Mouse (Mus musculus): Measurements from ENCODE around the gene Dact1. TPM values are rescaled to one million over a fixed set of nuclear protein-coding genes. Genes with fewer than 3 reads are reported as not detected.

The Dact1 gene
- polyA plus RNA-seq, 1 experiment from 2014 or later: 34.7 TPM

- Histone ChIP-seq H3K4me2 (peak overlapping the region; percentile 47), H3K27me3 (no peaks in the 10 kb centered on the region), H3K4me1 (peaks cover 38% of the 10 kb centered on the region), H3K27ac (no peak overlapping the region), H3K4me3 (peak overlapping the region; percentile 21), H3K36me3 (no peaks in the 10 kb centered on the region), H3K9ac (no peak overlapping the region), H3K9me3 (no peaks in the 10 kb centered on the region)
- 20% methylated on average over 22 of the region's 22 CpGs for whole genome bisulfite sequencing
- no peak for ATAC-seq (ENCODE audit: insufficient number of reproducible peaks, insufficient read depth, low FRiP score, low TSS enrichment, low read depth)
Measured at GRCm38 (mm10) chr12:71293960-71294942, 15.4 kb upstream of the Dact1 start.

DNA sequence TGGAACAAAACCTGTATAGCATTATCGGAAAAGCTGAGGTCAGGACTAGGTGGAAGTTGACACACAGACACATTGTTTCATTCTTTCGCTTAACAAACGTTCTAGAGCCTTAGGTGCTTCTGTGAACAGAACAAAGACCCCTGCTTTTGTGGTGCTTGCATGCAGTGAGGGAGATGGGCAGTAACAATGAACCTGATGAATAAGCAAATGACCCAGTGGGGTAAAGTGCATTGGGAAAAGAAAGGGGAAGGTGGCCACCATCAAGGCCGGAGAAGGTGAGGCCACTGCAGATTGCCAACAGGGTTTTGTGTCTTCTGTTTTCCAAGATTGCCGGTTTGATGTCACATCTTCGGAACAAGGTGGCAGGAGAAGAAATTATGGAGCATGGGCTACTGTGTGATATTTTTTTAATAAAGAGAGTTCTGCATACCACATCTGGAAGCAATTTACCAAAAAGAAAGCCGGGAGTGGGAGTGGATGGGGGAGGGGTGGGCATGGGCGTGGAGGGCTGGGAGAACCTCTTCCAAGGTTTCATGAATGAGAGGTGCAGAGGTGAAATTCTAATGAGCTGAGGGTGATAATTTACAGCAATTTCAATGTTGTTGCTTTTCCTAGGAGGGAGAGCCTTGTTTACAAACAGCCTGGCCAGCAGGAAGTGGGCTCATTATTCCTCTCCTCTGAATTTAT, 12.7 kb upstream of the Dact1 start:
- Histone ChIP-seq H3K4me3 (no peak overlapping the region), H3K9ac (no peak overlapping the region), H3K36me3 (no peaks in the 10 kb centered on the region), H3K27ac (no peak overlapping the region), H3K27me3 (no peaks in the 10 kb centered on the region), H3K9me3 (no peaks in the 10 kb centered on the region), H3K4me2 (no peak overlapping the region), H3K4me1 (peaks cover 36% of the 10 kb centered on the region)
- no peak for ATAC-seq (ENCODE audit: insufficient number of reproducible peaks, insufficient read depth, low FRiP score, low TSS enrichment, low read depth)
- WGBS: 22% methylated on average over 8 of the region's 8 CpGs

GRCm38 (mm10) chr12:71310068-71310931, 616 bp downstream of the Dact1 start:
- Histone ChIP-seq H3K4me3 (peak overlapping the region; percentile 86), H3K4me2 (peak overlapping the region; percentile 69), H3K36me3 (peaks cover 27% of the 10 kb centered on the region), H3K4me1 (peaks cover 31% of the 10 kb centered on the region), H3K9ac (peak overlapping the region; percentile 98), H3K27ac (peak overlapping the region; percentile 96), H3K27me3 (no peaks in the 10 kb centered on the region), H3K9me3 (no peaks in the 10 kb centered on the region)
- WGBS: under 1% methylated on average over 56 of the region's 56 CpGs
- ATAC-seq (ENCODE audit: insufficient number of reproducible peaks, insufficient read depth, low FRiP score, low TSS enrichment, low read depth): peak; percentile 41; the same call in 1 of the 2 replicates

DNA sequence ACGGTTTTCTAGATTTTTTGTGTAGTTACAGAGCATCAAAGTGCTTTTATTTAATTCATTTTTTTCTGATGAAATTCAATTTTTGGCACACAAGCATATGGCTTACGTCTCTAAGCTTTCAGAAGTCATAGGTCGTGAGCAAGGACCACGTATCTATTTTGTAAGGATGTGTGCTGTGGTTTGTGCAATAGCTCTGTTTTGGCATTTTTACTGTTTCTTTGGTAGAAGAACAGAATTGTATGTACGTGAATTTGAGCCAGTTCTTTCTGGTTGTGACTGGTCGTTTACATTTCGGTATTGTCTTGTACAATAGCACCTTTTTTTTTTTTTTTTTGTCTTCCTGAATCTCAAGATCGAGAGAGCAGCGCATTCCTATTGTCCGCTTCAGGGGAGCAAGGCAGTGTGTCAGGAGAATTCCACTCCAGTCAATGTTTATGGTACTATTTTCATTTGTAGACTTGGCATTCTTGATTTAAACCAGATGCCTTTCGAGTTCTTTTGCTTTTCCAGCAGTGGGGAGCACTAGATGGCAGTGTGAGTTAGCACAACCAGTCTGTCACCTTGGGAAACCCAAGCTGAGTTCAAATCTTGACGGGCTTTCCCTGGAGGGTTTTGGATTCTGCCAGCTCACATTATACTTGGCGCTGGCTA, 1.7 kb downstream of the Dact1 start:
- peaks cover 26% of the 10 kb centered on the region for H3K4me1 ChIP-seq
- peak overlapping the region; percentile 98 for H3K9ac ChIP-seq
- peak overlapping the region; percentile 69 for H3K4me2 ChIP-seq
- H3K27me3 ChIP-seq: no peaks in the 10 kb centered on the region
- peaks cover 37% of the 10 kb centered on the region for H3K36me3 ChIP-seq
- peak overlapping the region; percentile 86 for H3K4me3 ChIP-seq
- WGBS: 6% methylated on average over 13 of the region's 13 CpGs
- H3K9me3 ChIP-seq: no peaks in the 10 kb centered on the region
- no peak for ATAC-seq (ENCODE audit: insufficient number of reproducible peaks, insufficient read depth, low FRiP score, low TSS enrichment, low read depth)
- peak overlapping the region; percentile 96 for H3K27ac ChIP-seq

DNA sequence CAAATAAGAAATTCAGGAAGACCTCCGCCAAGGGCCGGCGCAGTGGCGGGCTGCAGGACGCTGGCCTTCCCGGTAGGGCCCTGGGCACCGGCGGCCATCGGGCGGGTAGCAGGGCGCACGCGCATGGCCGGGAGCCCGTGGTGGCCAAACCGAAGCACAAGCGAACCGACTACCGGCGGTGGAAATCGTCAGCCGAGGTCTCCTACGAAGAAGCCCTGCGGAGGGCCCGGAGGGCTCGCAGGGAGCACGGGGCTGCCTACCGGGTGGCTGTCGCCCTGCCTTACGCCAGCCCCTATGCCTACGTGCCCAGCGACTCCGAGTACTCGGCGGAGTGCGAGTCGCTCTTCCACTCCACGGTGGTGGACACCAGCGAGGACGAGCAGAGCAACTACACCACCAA, 8.6 kb downstream of the Dact1 start:
- H3K4me2 ChIP-seq: no peak overlapping the region
- no peak for ATAC-seq (ENCODE audit: insufficient number of reproducible peaks, insufficient read depth, low FRiP score, low TSS enrichment, low read depth)
- no peak overlapping the region for H3K9ac ChIP-seq
- no peaks in the 10 kb centered on the region; the same call in 1 of the 2 replicates for H3K4me1 ChIP-seq
- H3K36me3 ChIP-seq: peaks cover 74% of the 10 kb centered on the region
- H3K4me3 ChIP-seq: no peak overlapping the region
- 88% methylated on average over 40 of the region's 40 CpGs for WGBS
- H3K27ac ChIP-seq: no peak overlapping the region
- no peaks in the 10 kb centered on the region for H3K27me3 ChIP-seq
- peaks cover 8% of the 10 kb centered on the region for H3K9me3 ChIP-seq

- no peak overlapping the region for H3K27ac ChIP-seq
- no peak overlapping the region for H3K9ac ChIP-seq
- H3K9me3 ChIP-seq: peaks cover 8% of the 10 kb centered on the region
- no peak for ATAC-seq (ENCODE audit: insufficient number of reproducible peaks, insufficient read depth, low FRiP score, low TSS enrichment, low read depth)
- H3K36me3 ChIP-seq: peaks cover 61% of the 10 kb centered on the region
- no peaks in the 10 kb centered on the region; the same call in 1 of the 2 replicates for H3K4me1 ChIP-seq
- H3K4me3 ChIP-seq: no peak overlapping the region
- H3K27me3 ChIP-seq: no peaks in the 10 kb centered on the region
- 93% methylated on average over 4 of the region's 4 CpGs for WGBS
- no peak overlapping the region for H3K4me2 ChIP-seq
Measured at GRCm38 (mm10) chr12:71319536-71319935, 9.9 kb downstream of the Dact1 start.

- Histone ChIP-seq H3K4me1 (peaks cover 12% of the 10 kb centered on the region), H3K9ac (no peak overlapping the region), H3K4me2 (no peak overlapping the region), H3K4me3 (no peak overlapping the region), H3K9me3 (no peaks in the 10 kb centered on the region), H3K27ac (no peak overlapping the region), H3K36me3 (no peaks in the 10 kb centered on the region), H3K27me3 (no peaks in the 10 kb centered on the region)
- ATAC-seq (ENCODE audit: insufficient number of reproducible peaks, insufficient read depth, low FRiP score, low TSS enrichment, low read depth): no peak
- WGBS: 23% methylated on average over 3 of the region's 3 CpGs
Measured at GRCm38 (mm10) chr12:71332646-71333045, 23.0 kb downstream of the Dact1 start.

GRCm38 (mm10) chr12:71333561-71333960, 23.9 kb downstream of the Dact1 start:
- H3K9me3 ChIP-seq: no peaks in the 10 kb centered on the region
- no peaks in the 10 kb centered on the region for H3K27me3 ChIP-seq
- no peak for ATAC-seq (ENCODE audit: insufficient number of reproducible peaks, insufficient read depth, low FRiP score, low TSS enrichment, low read depth)
- H3K4me1 ChIP-seq: peaks cover 14% of the 10 kb centered on the region
- no peak overlapping the region for H3K9ac ChIP-seq
- H3K4me2 ChIP-seq: no peak overlapping the region
- no peak overlapping the region for H3K4me3 ChIP-seq
- H3K36me3 ChIP-seq: no peaks in the 10 kb centered on the region
- peak overlapping the region; percentile 64; the same call in 1 of the 2 replicates for H3K27ac ChIP-seq
- WGBS: 14% methylated on average over 5 of the region's 5 CpGs

GRCm38 (mm10) chr12:71337025-71337582, 27.4 kb downstream of the Dact1 start:
- Histone ChIP-seq H3K4me1 (peaks cover 16% of the 10 kb centered on the region), H3K4me2 (no peak overlapping the region), H3K9ac (no peak overlapping the region), H3K27ac (no peak overlapping the region), H3K27me3 (no peaks in the 10 kb centered on the region), H3K4me3 (no peak overlapping the region), H3K36me3 (no peaks in the 10 kb centered on the region), H3K9me3 (no peaks in the 10 kb centered on the region)
- WGBS: 65% methylated on average over 11 of the region's 11 CpGs
- no peak for ATAC-seq (ENCODE audit: insufficient number of reproducible peaks, insufficient read depth, low FRiP score, low TSS enrichment, low read depth)

GRCm38 (mm10) chr12:71337896-71338463, 28.3 kb downstream of the Dact1 start:
- H3K36me3 ChIP-seq: no peaks in the 10 kb centered on the region
- no peak overlapping the region for H3K4me3 ChIP-seq
- WGBS: 52% methylated on average over 6 of the region's 6 CpGs
- H3K9ac ChIP-seq: no peak overlapping the region
- no peak overlapping the region for H3K4me2 ChIP-seq
- H3K9me3 ChIP-seq: no peaks in the 10 kb centered on the region
- no peak for ATAC-seq (ENCODE audit: insufficient number of reproducible peaks, insufficient read depth, low FRiP score, low TSS enrichment, low read depth)
- H3K4me1 ChIP-seq: peaks cover 10% of the 10 kb centered on the region
- no peak overlapping the region for H3K27ac ChIP-seq
- no peaks in the 10 kb centered on the region for H3K27me3 ChIP-seq
